Mouse (Mus musculus): ENCODE measurements at regions not wholly inside any gene's neighbourhood (a gene's known extent, or its start where the extent isn't known, plus 50 kb on each side); places are given as distances from the start of the nearest gene placed in this dataset.

DNA sequence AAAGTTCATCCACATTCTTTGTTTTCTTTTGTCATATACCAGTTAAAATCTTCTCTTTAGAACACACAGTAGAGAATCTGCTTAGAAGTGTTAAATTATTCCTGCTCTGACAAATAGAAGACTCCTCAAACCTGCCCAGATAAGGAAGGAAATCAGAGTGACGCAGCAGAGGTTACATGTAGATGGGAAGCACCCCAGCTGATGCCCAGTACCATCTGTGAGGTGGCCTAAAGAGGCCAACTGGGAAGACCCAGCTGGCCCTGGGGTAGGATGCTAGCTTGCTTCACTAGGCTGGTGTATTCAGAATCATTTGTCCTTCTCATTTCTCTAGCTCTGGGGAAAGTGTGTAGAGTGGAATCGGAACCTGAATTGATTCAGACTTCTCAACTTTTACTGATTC, 242.6 kb upstream of the Erbb4 start:
- H3K27ac ChIP-seq (ENCODE audit: low read depth): no peak overlapping the region
- no peaks in the 10 kb centered on the region for H3K9me3 ChIP-seq (ENCODE audit: low read length)
- DNase-seq (no peak), ATAC-seq (no peak)
- TF ChIP-seq CTCF (IDR thresholded peaks at IDR 0.05; ENCODE audit: low read depth) (no peak), EP300 (IDR thresholded peaks at IDR 0.05; ENCODE audit: low read depth) (no peak)
- H3K4me3 ChIP-seq (ENCODE audit: low read depth, low read length): no peak overlapping the region
- WGBS (ENCODE audit: insufficient replicate concordance): 79% methylated on average over 2 of the region's 2 CpGs
- no peak overlapping the region for H3K4me2 ChIP-seq (ENCODE audit: low read depth, low read length)
- H3K27me3 ChIP-seq (ENCODE audit: insufficient read depth, low read length): no peaks in the 10 kb centered on the region
- H3K36me3 ChIP-seq (replicated peaks; ENCODE audit: insufficient read depth, low read length): no peaks in the 10 kb centered on the region
- no peaks in the 10 kb centered on the region for H3K4me1 ChIP-seq (ENCODE audit: insufficient read depth)
- H3K9ac ChIP-seq (replicated peaks): no peak overlapping the region

GRCm38 (mm10) chr1:69349826-69350225, 242.0 kb upstream of the Erbb4 start:
- Histone ChIP-seq H3K36me3 (replicated peaks; ENCODE audit: insufficient read depth, low read length) (no peaks in the 10 kb centered on the region), H3K9me3 (ENCODE audit: low read length) (no peaks in the 10 kb centered on the region), H3K4me2 (ENCODE audit: low read depth, low read length) (no peak overlapping the region), H3K4me1 (ENCODE audit: insufficient read depth) (no peaks in the 10 kb centered on the region), H3K27ac (ENCODE audit: low read depth) (no peak overlapping the region), H3K27me3 (ENCODE audit: insufficient read depth, low read length) (no peaks in the 10 kb centered on the region), H3K9ac (replicated peaks) (no peak overlapping the region), H3K4me3 (ENCODE audit: low read depth, low read length) (no peak overlapping the region)
- TF ChIP-seq EP300 (IDR thresholded peaks at IDR 0.05; ENCODE audit: low read depth): no peak
- TF ChIP-seq CTCF (IDR thresholded peaks at IDR 0.05; ENCODE audit: low read depth): no peak
- 51% methylated on average over 6 of the region's 6 CpGs for WGBS (ENCODE audit: insufficient replicate concordance)
- no peak for DNase-seq
- ATAC-seq: no peak

DNA sequence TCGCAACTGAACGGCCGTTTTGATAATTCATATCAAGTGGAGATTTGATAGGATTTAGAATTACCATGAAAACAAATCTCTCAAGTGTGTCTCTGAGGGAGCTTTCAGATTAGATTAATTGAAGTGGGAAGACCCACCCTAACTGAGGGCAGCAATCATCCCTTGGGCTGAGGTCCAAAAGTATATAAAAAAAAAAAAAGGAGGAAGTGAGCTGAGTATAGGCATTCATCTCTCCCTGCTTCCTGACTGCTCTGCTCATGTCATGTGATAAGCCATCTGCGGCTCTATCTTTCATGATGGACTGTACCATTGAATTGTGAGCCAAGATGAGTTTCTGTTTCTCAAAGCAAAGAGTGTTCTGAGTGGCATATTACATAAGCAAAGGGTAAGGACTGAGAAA, 234.2 kb upstream of the Erbb4 start:
- Histone ChIP-seq H3K4me3 (ENCODE audit: low read depth, low read length) (no peak overlapping the region), H3K27ac (ENCODE audit: low read depth) (no peak overlapping the region), H3K4me1 (ENCODE audit: insufficient read depth) (no peaks in the 10 kb centered on the region), H3K4me2 (ENCODE audit: low read depth, low read length) (no peak overlapping the region), H3K9ac (replicated peaks) (no peak overlapping the region), H3K9me3 (ENCODE audit: low read length) (no peaks in the 10 kb centered on the region), H3K36me3 (replicated peaks; ENCODE audit: insufficient read depth, low read length) (no peaks in the 10 kb centered on the region), H3K27me3 (ENCODE audit: insufficient read depth, low read length) (no peaks in the 10 kb centered on the region)
- WGBS (ENCODE audit: insufficient replicate concordance): 78% methylated on average over 4 of the region's 4 CpGs
- no peak for DNase-seq
- TF ChIP-seq EP300 (IDR thresholded peaks at IDR 0.05; ENCODE audit: low read depth) (no peak), CTCF (IDR thresholded peaks at IDR 0.05; ENCODE audit: low read depth) (no peak)
- no peak for ATAC-seq

GRCm38 (mm10) chr1:69340481-69340880, 232.6 kb upstream of the Erbb4 start:
- Histone ChIP-seq H3K36me3 (replicated peaks; ENCODE audit: insufficient read depth, low read length) (no peaks in the 10 kb centered on the region), H3K4me2 (ENCODE audit: low read depth, low read length) (no peak overlapping the region), H3K27ac (ENCODE audit: low read depth) (no peak overlapping the region), H3K27me3 (ENCODE audit: insufficient read depth, low read length) (no peaks in the 10 kb centered on the region), H3K9me3 (ENCODE audit: low read length) (no peaks in the 10 kb centered on the region), H3K4me1 (ENCODE audit: insufficient read depth) (no peaks in the 10 kb centered on the region), H3K9ac (replicated peaks) (no peak overlapping the region), H3K4me3 (ENCODE audit: low read depth, low read length) (no peak overlapping the region)
- TF ChIP-seq EP300 (IDR thresholded peaks at IDR 0.05; ENCODE audit: low read depth) (no peak), CTCF (IDR thresholded peaks at IDR 0.05; ENCODE audit: low read depth) (no peak)
- no peak for ATAC-seq
- 86% methylated on average over 4 of the region's 4 CpGs for WGBS (ENCODE audit: insufficient replicate concordance)
- DNase-seq: no peak

GRCm38 (mm10) chr1:69331418-69332254, 223.8 kb upstream of the Erbb4 start:
- Histone ChIP-seq H3K27me3 (ENCODE audit: insufficient read depth, low read length) (no peaks in the 10 kb centered on the region), H3K4me3 (ENCODE audit: low read depth, low read length) (no peak overlapping the region), H3K27ac (ENCODE audit: low read depth) (no peak overlapping the region), H3K9ac (replicated peaks) (no peak overlapping the region), H3K36me3 (replicated peaks; ENCODE audit: insufficient read depth, low read length) (no peaks in the 10 kb centered on the region), H3K4me1 (ENCODE audit: insufficient read depth) (no peaks in the 10 kb centered on the region), H3K9me3 (ENCODE audit: low read length) (no peaks in the 10 kb centered on the region), H3K4me2 (ENCODE audit: low read depth, low read length) (peak overlapping the region; percentile 47; the same call in 1 of the 2 replicates)
- no peak for ATAC-seq
- TF ChIP-seq CTCF (IDR thresholded peaks at IDR 0.05; ENCODE audit: low read depth) (peak; percentile 43), EP300 (IDR thresholded peaks at IDR 0.05; ENCODE audit: low read depth) (no peak)
- no peak for DNase-seq
- WGBS (ENCODE audit: insufficient replicate concordance): 26% methylated on average over 11 of the region's 11 CpGs

DNA sequence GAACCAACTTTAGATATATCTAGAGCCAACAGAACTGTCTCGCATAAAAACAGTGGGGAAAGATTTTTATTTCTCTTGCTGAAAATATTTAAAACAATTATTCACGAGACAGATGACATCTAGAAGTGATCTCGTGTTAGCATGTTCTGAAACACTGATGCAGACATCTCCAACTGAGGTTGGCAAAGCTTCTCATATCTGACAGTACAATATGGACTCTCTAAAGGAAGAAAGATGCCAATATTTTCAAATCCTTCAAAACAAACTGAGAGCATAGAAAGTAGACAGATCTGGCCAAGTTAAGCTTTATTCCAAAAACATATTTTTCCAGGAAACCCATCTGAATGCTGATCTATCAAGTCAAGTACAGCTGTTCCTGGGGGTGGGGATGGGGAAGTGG, 221.5 kb upstream of the Erbb4 start:
- no peaks in the 10 kb centered on the region for H3K36me3 ChIP-seq (replicated peaks; ENCODE audit: insufficient read depth, low read length)
- no peak overlapping the region for H3K4me2 ChIP-seq (ENCODE audit: low read depth, low read length)
- no peak overlapping the region for H3K4me3 ChIP-seq (ENCODE audit: low read depth, low read length)
- ATAC-seq: no peak
- H3K27me3 ChIP-seq (ENCODE audit: insufficient read depth, low read length): no peaks in the 10 kb centered on the region
- no peak for TF ChIP-seq CTCF (IDR thresholded peaks at IDR 0.05; ENCODE audit: low read depth)
- TF ChIP-seq EP300 (IDR thresholded peaks at IDR 0.05; ENCODE audit: low read depth): no peak
- no peak for DNase-seq
- H3K27ac ChIP-seq (ENCODE audit: low read depth): no peak overlapping the region
- no peak overlapping the region for H3K9ac ChIP-seq (replicated peaks)
- H3K9me3 ChIP-seq (ENCODE audit: low read length): no peaks in the 10 kb centered on the region
- WGBS (ENCODE audit: insufficient replicate concordance): 74% methylated on average over 3 of the region's 3 CpGs
- H3K4me1 ChIP-seq (ENCODE audit: insufficient read depth): no peaks in the 10 kb centered on the region
